ENCODE assay signal across 10 mouse cellular contexts in the genomic region with DNA sequence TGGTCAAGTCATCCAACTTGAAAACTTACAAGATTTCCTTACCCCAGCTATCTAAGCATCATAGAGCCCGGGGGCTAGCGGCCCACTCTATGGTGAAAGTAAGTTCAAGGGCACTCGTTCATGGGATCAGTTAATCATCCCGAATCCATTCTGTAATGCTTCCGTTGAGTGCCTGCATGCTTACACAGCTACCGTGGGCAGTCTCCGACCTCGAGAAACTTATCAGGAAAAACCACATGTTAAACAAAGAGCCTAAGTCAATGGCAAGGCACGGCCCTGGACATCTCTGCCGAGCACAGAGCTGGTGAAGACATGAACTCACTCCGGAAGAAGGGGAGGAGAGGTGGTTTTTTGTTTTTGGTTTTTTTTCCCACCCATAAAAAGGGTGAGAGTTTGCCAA. TPM values are rescaled to one million over a fixed set of nuclear protein-coding genes. Genes with fewer than 3 reads are reported as not detected.
DNase-seq lines count a peak whose midpoint lies in the region; ATAC-seq and TF ChIP-seq lines count a peak whose summit lies in the region.
"Had no signal": no experiment of that assay in that cellular context is flagged by ENCODE, and none has a peak within 500 bp of the region (broad histone marks: within the 10 kb centered on the region; RNA-seq: fewer than 3 reads in every experiment).

No protein-coding gene starts in this region.

- H3K9ac ChIP-seq in embryonic facial prominence, embryonic 11.5 days (replicated peaks; ENCODE audit: low read length) = no peak overlapping the region
- H3K9ac ChIP-seq in liver, embryonic 13.5 days = peak overlapping the region; percentile 49; the same call in 1 of the 2 replicates
- no peak overlapping the region for H3K9ac ChIP-seq in stomach, postnatal 0 days (ENCODE audit: low read length)
- H3K9ac ChIP-seq: neural tube, embryonic 12.5 days had no signal

- no peak overlapping the region for H3K27ac ChIP-seq in embryonic facial prominence, embryonic 11.5 days (replicated peaks; ENCODE audit: low read depth, low read length)
- peak overlapping the region; percentile 80 for H3K27ac ChIP-seq in liver, embryonic 13.5 days
- no peak overlapping the region for H3K27ac ChIP-seq in stomach, postnatal 0 days (replicated peaks)
- H3K27ac ChIP-seq in thymus, adult 2 months (ENCODE audit: control insufficient read depth, insufficient read depth, low read length) = no peak overlapping the region
- H3K27ac ChIP-seq: neural tube, embryonic 12.5 days had no signal

- no peak overlapping the region for H3K4me2 ChIP-seq in embryonic facial prominence, embryonic 11.5 days (ENCODE audit: low read depth, low read length)
- H3K4me2 ChIP-seq in liver, embryonic 13.5 days = peak overlapping the region; percentile 60
- no peak overlapping the region for H3K4me2 ChIP-seq in stomach, postnatal 0 days (replicated peaks; ENCODE audit: low read depth)
- H3K4me2 ChIP-seq: neural tube, embryonic 12.5 days had no signal

- no peaks in the 10 kb centered on the region for H3K36me3 ChIP-seq in embryonic facial prominence, embryonic 11.5 days (replicated peaks; ENCODE audit: control insufficient read depth, insufficient read depth, low read depth, low read length)
- H3K36me3 ChIP-seq in liver, embryonic 13.5 days = no peaks in the 10 kb centered on the region
- no peaks in the 10 kb centered on the region for H3K36me3 ChIP-seq in stomach, postnatal 0 days (ENCODE audit: control insufficient read depth, insufficient read depth, low read length)
- no peaks in the 10 kb centered on the region for H3K36me3 ChIP-seq in thymus, adult 2 months (ENCODE audit: control insufficient read depth, insufficient read depth, low read length)
- H3K36me3 ChIP-seq: neural tube, embryonic 12.5 days had no signal

- TF ChIP-seq EP300 in stomach, postnatal 0 days (optimal IDR thresholded peaks at IDR 0.05) = no peak

- peak; percentile 31; the same call in 1 of the 2 replicates for ATAC-seq in embryonic facial prominence, embryonic 11.5 days (replicated peaks; ENCODE audit: insufficient number of reproducible peaks, low FRiP score, low TSS enrichment, low read depth)
- ATAC-seq in liver, embryonic 13.5 days (ENCODE audit: low read depth) = peak; percentile 92
- ATAC-seq in stomach, postnatal 0 days (ENCODE audit: low FRiP score, low TSS enrichment) = peak; percentile 82

- no peak for TF ChIP-seq POLR2A in thymus, adult 2 months (IDR thresholded peaks at IDR 0.05; ENCODE audit: control insufficient read depth, extremely low read depth, insufficient read depth, low read length, poor library complexity)

- H3K9me3 ChIP-seq in embryonic facial prominence, embryonic 11.5 days (replicated peaks; ENCODE audit: control insufficient read depth, low read length) = no peaks in the 10 kb centered on the region
- H3K9me3 ChIP-seq in liver, embryonic 13.5 days (replicated peaks) = no peaks in the 10 kb centered on the region
- H3K9me3 ChIP-seq in stomach, postnatal 0 days (ENCODE audit: control insufficient read depth, low read length) = no peaks in the 10 kb centered on the region
- H3K9me3 ChIP-seq: neural tube, embryonic 12.5 days had no signal

- no peak overlapping the region for H3K4me3 ChIP-seq in embryonic facial prominence, embryonic 11.5 days (ENCODE audit: low read depth, low read length)
- peak overlapping the region; percentile 23 for H3K4me3 ChIP-seq in liver, embryonic 13.5 days (replicated peaks)
- H3K4me3 ChIP-seq in stomach, postnatal 0 days (ENCODE audit: low read depth, low read length) = no peak overlapping the region
- H3K4me3 ChIP-seq in thymus, adult 2 months (ENCODE audit: control insufficient read depth, insufficient read depth, low read length) = no peak overlapping the region
- H3K4me3 ChIP-seq: neural tube, embryonic 12.5 days had no signal

- no peak for TF ChIP-seq CTCF in stomach, postnatal 0 days (IDR thresholded peaks at IDR 0.05; ENCODE audit: low read depth)
- TF ChIP-seq CTCF in thymus, adult 2 months (IDR thresholded peaks at IDR 0.05; ENCODE audit: borderline replicate concordance, control insufficient read depth, extremely low read depth, insufficient read depth, low read length, poor library complexity) = no peak

- H3K27me3 ChIP-seq in embryonic facial prominence, embryonic 11.5 days (ENCODE audit: control insufficient read depth, insufficient read depth, low read length) = no peaks in the 10 kb centered on the region
- no peaks in the 10 kb centered on the region for H3K27me3 ChIP-seq in liver, embryonic 13.5 days
- no peaks in the 10 kb centered on the region for H3K27me3 ChIP-seq in stomach, postnatal 0 days (ENCODE audit: control insufficient read depth, insufficient read depth, low read length)
- H3K27me3 ChIP-seq in thymus, adult 2 months (ENCODE audit: control insufficient read depth, insufficient read depth, low read length) = no peaks in the 10 kb centered on the region
- H3K27me3 ChIP-seq: neural tube, embryonic 12.5 days had no signal

- WGBS in embryonic facial prominence, embryonic 11.5 days = 78% methylated on average over 11 of the region's 11 CpGs
- WGBS in liver, embryonic 13.5 days (ENCODE audit: insufficient replicate concordance) = 8% methylated on average over 11 of the region's 11 CpGs
- 43% methylated on average over 11 of the region's 11 CpGs for WGBS in stomach, postnatal 0 days
- WGBS in thymus, adult 2 months = 23% methylated on average over 11 of the region's 11 CpGs

- peak; percentile 14 for DNase-seq in spleen, adult 12 weeks (ENCODE audit: low spot score)
- no peak for DNase-seq in spleen, adult 18-20 months
- DNase-seq in embryonic facial prominence, embryonic 11.5 days (ENCODE audit: low spot score) = no peak
- DNase-seq in liver, embryonic 13.5 days = peak; percentile 69
- DNase-seq in stomach, postnatal 0 days (ENCODE audit: low spot score) = peak; percentile 52
- DNase-seq in thymus, adult 2 months = no peak
- DNase-seq in kidney, postnatal 10 days = no peak
- DNase-seq: cerebellum, adult 2 months; right cerebral cortex, adult 18-20 months had no signal

- H3K4me1 ChIP-seq in embryonic facial prominence, embryonic 11.5 days (ENCODE audit: control insufficient read depth, insufficient read depth, low read length) = no peaks in the 10 kb centered on the region
- H3K4me1 ChIP-seq in liver, embryonic 13.5 days (replicated peaks) = peaks cover 75% of the 10 kb centered on the region
- H3K4me1 ChIP-seq in stomach, postnatal 0 days (replicated peaks; ENCODE audit: control insufficient read depth, insufficient read depth) = no peaks in the 10 kb centered on the region
- peaks cover 25% of the 10 kb centered on the region for H3K4me1 ChIP-seq in thymus, adult 2 months (replicated peaks; ENCODE audit: control insufficient read depth, insufficient read depth, low read length)

RNA-seq across cellular contexts. Expression of gene Igsf3, which starts 9.5 kb away (rescaled TPM):
- polyA plus RNA-seq in embryonic facial prominence, embryonic 11.5 days (2014; fragmentation: Nextera tagmentation; extraction: Ambion mirVana) = 40.6 and 42.3 TPM in 2 replicates
- 6.4 and 7.5 TPM in 2 replicates for polyA plus RNA-seq in liver, embryonic 13.5 days (2015; fragmentation: Nextera tagmentation; extraction: Ambion mirVana)
- 12.4 and 13.6 TPM in 2 replicates for polyA plus RNA-seq in stomach, postnatal 0 days (2015; fragmentation: Nextera tagmentation; extraction: Ambion mirVana)
- polyA plus RNA-seq in thymus, adult 2 months (2012; rRNA removed) = 8.6 and 9.7 TPM in 2 replicates

Comparison
In these comparisons a context has a peak if more than half of its experiments do, and no peak if none do; other contexts are left out.
1. DNase-seq: peak in spleen, adult 12 weeks (single experiment), liver, embryonic 13.5 days (single experiment) and stomach, postnatal 0 days (single experiment); none in spleen, adult 18-20 months (0 of 2), embryonic facial prominence, embryonic 11.5 days (single experiment), thymus, adult 2 months (single experiment) and kidney, postnatal 10 days (single experiment).
2. ATAC-seq: peak in every context shown above with its lines; median percentile 92 in liver, embryonic 13.5 days; 82 in stomach, postnatal 0 days; 31 in embryonic facial prominence, embryonic 11.5 days.